Mouse (Mus musculus) stomach, embryonic 15.5 days (tissue): ENCODE data around the gene Muc5b. TPM values are rescaled to one million over a fixed set of nuclear protein-coding genes. Genes with fewer than 3 reads are reported as not detected.
"Not testable (repeated sequence)": the region's sequence is repeated elsewhere in the genome, so short reads cannot be mapped to it uniquely, and the experiment has no call there.

Experiments used
- ATAC-seq: fragments of 200-750 bp; cut with Nextera tagmentation; 2 replicates; pipeline ENCODE4 v1.8.0; 2017; ENCODE audit warnings: low read depth, moderate number of reproducible peaks, moderate TSS enrichment; ENCODE audit not compliant: insufficient read depth, low FRiP score
- H3K27ac ChIP-seq: fragments of 300-500 bp; sonication (generic); 2 replicates; pipeline ENCODE4 v1.5.1; 2015; ENCODE audit warnings: mild to moderate bottlenecking, inconsistent platforms
- H3K27me3 ChIP-seq: fragments of 300-500 bp; sonication (generic); replicated peaks from 2 replicates; pipeline ENCODE4 v1.6.1; 2015; ENCODE audit warnings: inconsistent platforms
- H3K36me3 ChIP-seq: fragments of 300-500 bp; sonication (generic); 2 replicates; pipeline ENCODE4 v1.6.1; 2015; ENCODE audit warnings: inconsistent platforms
- H3K4me1 ChIP-seq: fragments of 300-500 bp; sonication (generic); 2 replicates; pipeline ENCODE4 v1.6.1; 2015; ENCODE audit warnings: inconsistent platforms
- H3K4me2 ChIP-seq: fragments of 300-500 bp; sonication (generic); 2 replicates; pipeline ENCODE4 v1.6.1; 2015; ENCODE audit warnings: mild to moderate bottlenecking, inconsistent platforms
- H3K4me3 ChIP-seq: fragments of 300-500 bp; sonication (generic); replicated peaks from 2 replicates; pipeline ENCODE4 v1.5.1; 2015; ENCODE audit warnings: inconsistent platforms
- H3K9ac ChIP-seq: fragments of 300-500 bp; sonication (generic); 2 replicates; pipeline ENCODE4 v1.6.1; 2015; ENCODE audit warnings: inconsistent platforms
- H3K9me3 ChIP-seq: fragments of 300-500 bp; sonication (generic); 2 replicates; pipeline ENCODE4 v1.6.1; 2016; ENCODE audit warnings: inconsistent platforms
- WGBS: fragments of 180-500 bp; shearing (Covaris S2); methylation state at CpG from one replicate; pipeline ENCODE4 v1.1.7; 2015; 5-methylcytosine and 5-hydroxymethylcytosine counted together
- polyA plus RNA-seq: library from polyadenylated mRNA; unstranded; fragments of >200 nt; fragmentation: Nextera tagmentation; extraction: Ambion mirVana; gene quantifications from 2 replicates; pipeline ENCODE4 v1.2.1, GENCODE M21; 2015

The Muc5b gene
- polyA plus RNA-seq: 0.32 and 0.40 TPM in 2 replicates

- no peak within 1 kb of the TSS for H3K9ac ChIP-seq
- no peaks in the 10 kb centered on the region for H3K36me3 ChIP-seq
- no peak within 1 kb of the TSS for H3K27ac ChIP-seq
- 53% methylated on average over 5 of the region's 5 CpGs for WGBS
- no peaks in the 10 kb centered on the region for H3K27me3 ChIP-seq
- no peaks in the 10 kb centered on the region for H3K9me3 ChIP-seq
- no peak within 1 kb of the TSS for H3K4me2 ChIP-seq
- H3K4me1 ChIP-seq: peaks cover 8% of the 10 kb centered on the region
- peak; percentile 82; the same call in 1 of the 2 replicates for ATAC-seq
- H3K4me3 ChIP-seq: no peak within 1 kb of the TSS
Measured at GRCm38 (mm10) chr7:141838779-141839178, at the start of gene Muc5b. TSS of gene Muc5b (plus strand) at chr7:141839070.

GRCm38 (mm10) chr7:141794251-141794650 lies 44.6 kb upstream of the Muc5b start:
- no peak overlapping the region for H3K27ac ChIP-seq
- ATAC-seq: no peak
- no peaks in the 10 kb centered on the region for H3K4me1 ChIP-seq
- no peak overlapping the region for H3K9ac ChIP-seq
- WGBS: 96% methylated on average over 1 of the region's 1 CpGs
- H3K9me3 ChIP-seq: no peaks in the 10 kb centered on the region
- no peak overlapping the region for H3K4me3 ChIP-seq
- H3K27me3 ChIP-seq: no peaks in the 10 kb centered on the region
- no peaks in the 10 kb centered on the region for H3K36me3 ChIP-seq
- no peak overlapping the region for H3K4me2 ChIP-seq

DNA sequence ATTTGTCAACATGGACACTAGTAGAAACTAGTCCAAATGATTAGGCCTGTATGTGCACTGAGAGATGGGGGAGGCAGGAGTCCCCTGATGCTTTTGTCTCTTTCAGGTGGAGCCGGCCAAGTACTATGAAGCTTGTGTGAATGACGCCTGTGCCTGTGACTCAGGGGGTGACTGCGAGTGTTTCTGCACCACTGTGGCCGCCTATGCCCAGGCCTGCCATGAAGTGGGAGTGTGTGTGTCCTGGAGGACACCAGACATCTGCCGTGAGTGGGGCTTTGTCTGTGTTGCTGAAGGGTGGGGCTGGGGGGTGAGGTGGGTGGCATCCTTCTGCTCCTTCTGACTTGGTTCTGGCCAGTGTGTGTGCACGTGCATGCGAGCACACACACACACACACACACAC lies 35.7 kb upstream of the Muc5b start:
- Histone ChIP-seq H3K36me3 (no peaks in the 10 kb centered on the region), H3K27me3 (no peaks in the 10 kb centered on the region), H3K9ac (no peak overlapping the region), H3K4me1 (no peaks in the 10 kb centered on the region), H3K4me3 (no peak overlapping the region), H3K9me3 (no peaks in the 10 kb centered on the region), H3K4me2 (no peak overlapping the region), H3K27ac (no peak overlapping the region)
- ATAC-seq: no peak
- WGBS: 81% methylated on average over 7 of the region's 7 CpGs

DNA sequence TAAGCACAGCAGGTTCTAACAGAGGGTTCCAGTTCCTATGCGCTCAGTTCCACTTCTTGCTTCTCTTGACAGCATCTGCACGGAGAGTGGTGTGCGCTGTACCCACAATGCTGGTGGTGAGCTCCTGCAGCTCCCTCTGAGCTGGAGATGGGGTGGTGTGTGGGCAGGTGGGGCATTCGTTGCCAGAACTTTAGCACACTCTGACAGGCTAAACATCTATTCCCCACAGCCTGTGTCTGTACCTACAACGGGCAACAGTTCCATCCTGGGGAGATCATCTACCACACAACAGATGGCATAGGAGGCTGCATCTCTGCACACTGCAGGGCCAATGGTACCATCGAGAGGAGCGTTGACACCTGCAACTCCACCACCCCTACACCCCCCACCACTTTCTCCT lies 33.5 kb upstream of the Muc5b start:
- Histone ChIP-seq H3K4me3 (no peak overlapping the region), H3K9ac (no peak overlapping the region), H3K9me3 (no peaks in the 10 kb centered on the region), H3K4me1 (no peaks in the 10 kb centered on the region), H3K27me3 (no peaks in the 10 kb centered on the region), H3K36me3 (no peaks in the 10 kb centered on the region), H3K27ac (no peak overlapping the region), H3K4me2 (no peak overlapping the region)
- 83% methylated on average over 7 of the region's 7 CpGs for WGBS
- no peak for ATAC-seq

DNA sequence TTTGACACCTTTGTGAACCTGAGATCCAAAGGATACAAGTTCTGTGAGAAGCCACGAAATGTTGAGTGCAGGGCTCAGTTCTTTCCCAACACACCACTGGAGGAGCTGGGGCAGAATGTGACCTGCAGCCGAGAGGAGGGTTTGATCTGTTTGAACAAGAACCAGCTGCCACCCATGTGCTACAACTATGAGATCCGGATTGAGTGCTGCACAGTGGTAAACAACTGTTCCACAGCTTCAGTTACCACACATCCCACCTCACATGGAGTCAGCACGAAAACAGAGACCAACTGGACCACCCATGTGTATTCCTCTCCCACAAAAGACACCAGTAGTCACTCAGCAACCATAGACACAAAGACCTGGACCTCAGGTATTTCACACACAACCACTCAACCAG lies 31.0 kb upstream of the Muc5b start:
- not testable (repeated sequence) for H3K27me3 ChIP-seq, H3K4me1 ChIP-seq, H3K4me2 ChIP-seq, H3K27ac ChIP-seq, H3K4me3 ChIP-seq, H3K9ac ChIP-seq, H3K9me3 ChIP-seq, ATAC-seq, H3K36me3 ChIP-seq
- WGBS: no CpG with 5 or more reads among the region's 4 CpGs

- not testable (repeated sequence) for ATAC-seq
Measured at GRCm38 (mm10) chr7:141809933-141810332, 28.9 kb upstream of the Muc5b start.

DNA sequence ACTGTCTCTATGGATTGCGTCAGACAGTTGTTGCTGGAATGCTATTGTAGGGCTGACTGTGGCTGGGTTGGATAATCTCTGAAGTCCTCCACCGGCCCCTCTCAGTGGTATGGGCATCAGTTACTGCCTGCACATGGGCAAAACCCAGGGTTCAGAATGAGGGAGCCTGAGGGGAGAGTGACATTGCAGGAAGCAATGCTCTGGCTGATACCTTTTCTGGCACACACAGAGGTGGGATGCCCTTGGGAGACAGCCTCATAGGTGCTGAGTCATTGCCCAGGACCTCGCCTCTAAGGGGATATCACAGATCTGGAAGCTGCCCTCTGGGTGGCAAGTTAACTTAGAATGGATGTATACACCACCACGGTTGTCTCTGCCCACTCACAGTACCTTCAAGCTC lies 25.5 kb upstream of the Muc5b start:
- 69% methylated on average over 4 of the region's 4 CpGs for WGBS
- H3K27me3 ChIP-seq: no peaks in the 10 kb centered on the region
- 0 out of 2 replicates have a peak, but pooled peaks cover 6% of the 10 kb centered on the region for H3K4me1 ChIP-seq
- H3K36me3 ChIP-seq: no peaks in the 10 kb centered on the region
- no peak overlapping the region for H3K4me2 ChIP-seq
- H3K4me3 ChIP-seq: no peak overlapping the region
- ATAC-seq: no peak
- no peak overlapping the region for H3K27ac ChIP-seq
- H3K9ac ChIP-seq: no peak overlapping the region
- no peaks in the 10 kb centered on the region for H3K9me3 ChIP-seq

More at GRCm38 (mm10) chr7:141809933-141810332, 28.9 kb upstream of the Muc5b start:
- not testable (repeated sequence) for H3K27ac ChIP-seq, H3K4me1 ChIP-seq, H3K36me3 ChIP-seq, H3K27me3 ChIP-seq, H3K9me3 ChIP-seq, H3K4me3 ChIP-seq, H3K4me2 ChIP-seq, H3K9ac ChIP-seq
- no CpG with 5 or more reads among the region's 4 CpGs for WGBS

DNA sequence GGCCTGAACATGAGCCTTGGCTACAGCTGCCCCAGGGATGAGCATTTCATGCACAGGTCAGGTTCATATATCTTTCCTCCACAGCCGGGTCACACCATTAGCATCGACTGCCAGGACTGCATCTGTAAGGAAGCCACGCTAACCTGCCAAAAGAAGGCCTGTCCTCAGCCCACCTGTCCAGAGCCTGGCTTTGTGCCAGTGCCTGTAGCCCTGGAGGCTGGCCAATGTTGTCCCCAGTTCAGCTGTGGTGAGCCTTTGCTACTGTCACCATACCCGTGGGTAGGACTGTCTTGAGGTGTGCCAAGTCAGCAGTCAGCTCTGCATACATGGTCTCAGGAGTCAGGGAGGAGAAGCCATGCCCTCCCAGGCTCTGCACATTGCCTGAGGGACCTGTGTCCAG lies 23.5 kb upstream of the Muc5b start:
- no peak for ATAC-seq
- no peak overlapping the region for H3K4me2 ChIP-seq
- 0 out of 2 replicates have a peak, but pooled peaks cover 6% of the 10 kb centered on the region for H3K4me1 ChIP-seq
- H3K9me3 ChIP-seq: no peaks in the 10 kb centered on the region
- H3K27me3 ChIP-seq: no peaks in the 10 kb centered on the region
- no peak overlapping the region for H3K9ac ChIP-seq
- no peaks in the 10 kb centered on the region for H3K36me3 ChIP-seq
- 72% methylated on average over 4 of the region's 4 CpGs for WGBS
- H3K27ac ChIP-seq: no peak overlapping the region
- H3K4me3 ChIP-seq: no peak overlapping the region

GRCm38 (mm10) chr7:141817355-141818075 lies 21.4 kb upstream of the Muc5b start:
- no peak overlapping the region for H3K27ac ChIP-seq
- no peaks in the 10 kb centered on the region for H3K9me3 ChIP-seq
- no peak overlapping the region for H3K4me2 ChIP-seq
- H3K4me1 ChIP-seq: 0 out of 2 replicates have a peak, but pooled peaks cover 8% of the 10 kb centered on the region
- no peak for ATAC-seq
- H3K36me3 ChIP-seq: no peaks in the 10 kb centered on the region
- H3K9ac ChIP-seq: no peak overlapping the region
- WGBS: 60% methylated on average over 11 of the region's 11 CpGs
- H3K4me3 ChIP-seq: no peak overlapping the region
- no peaks in the 10 kb centered on the region for H3K27me3 ChIP-seq

- Histone ChIP-seq H3K9me3 (no peaks in the 10 kb centered on the region), H3K4me3 (no peak overlapping the region), H3K9ac (no peak overlapping the region), H3K27me3 (no peaks in the 10 kb centered on the region), H3K27ac (no peak overlapping the region), H3K4me2 (no peak overlapping the region), H3K36me3 (no peaks in the 10 kb centered on the region), H3K4me1 (peaks cover 12% of the 10 kb centered on the region; the same call in 1 of the 2 replicates)
- no peak for ATAC-seq
- 83% methylated on average over 3 of the region's 3 CpGs for WGBS
Measured at GRCm38 (mm10) chr7:141818267-141818666, 20.6 kb upstream of the Muc5b start.

- Histone ChIP-seq H3K4me1 (peaks cover 18% of the 10 kb centered on the region), H3K9ac (no peak overlapping the region), H3K36me3 (no peaks in the 10 kb centered on the region), H3K4me3 (no peak overlapping the region), H3K27me3 (no peaks in the 10 kb centered on the region), H3K27ac (0 out of 2 replicates have a peak overlapping the region, but pooled peaks have one; percentile 61), H3K4me2 (no peak overlapping the region), H3K9me3 (no peaks in the 10 kb centered on the region)
- 32% methylated on average over 4 of the region's 4 CpGs for WGBS
- peak; percentile 40; the same call in 1 of the 2 replicates for ATAC-seq
Measured at GRCm38 (mm10) chr7:141822582-141823261, 16.1 kb upstream of the Muc5b start.

- H3K36me3 ChIP-seq: no peaks in the 10 kb centered on the region
- peak overlapping the region; percentile 61; the same call in 1 of the 2 replicates for H3K27ac ChIP-seq
- ATAC-seq: peak; percentile 61; the same call in 1 of the 2 replicates
- 72% methylated on average over 6 of the region's 6 CpGs for WGBS
- H3K9ac ChIP-seq: no peak overlapping the region
- H3K4me3 ChIP-seq: no peak overlapping the region
- H3K9me3 ChIP-seq: no peaks in the 10 kb centered on the region
- no peak overlapping the region for H3K4me2 ChIP-seq
- H3K4me1 ChIP-seq: peaks cover 14% of the 10 kb centered on the region
- H3K27me3 ChIP-seq: no peaks in the 10 kb centered on the region
Measured at GRCm38 (mm10) chr7:141823699-141824098, 15.2 kb upstream of the Muc5b start.
